Mouse (Mus musculus) forebrain, embryonic 15.5 days (tissue): ENCODE results near the gene Rin3. TPM values are rescaled to one million over a fixed set of nuclear protein-coding genes. Genes with fewer than 3 reads are reported as not detected.

Experiments used
- ATAC-seq: fragments of 200-750 bp; cut with Nextera tagmentation; replicated peaks from 2 replicates; pipeline ENCODE4 v1.8.0; 2017; ENCODE audit warnings: mild to moderate bottlenecking, moderate TSS enrichment, moderate library complexity
- H3K27ac ChIP-seq: fragments of 300-500 bp; sonication (generic); replicated peaks from 2 replicates; pipeline ENCODE4 v1.5.1; 2015; ENCODE audit warnings: mild to moderate bottlenecking, inconsistent platforms
- H3K27me3 ChIP-seq: fragments of 300-500 bp; sonication (generic); 2 replicates; pipeline ENCODE4 v1.6.1; 2015; ENCODE audit warnings: inconsistent platforms
- H3K36me3 ChIP-seq: fragments of 300-500 bp; sonication (generic); 2 replicates; pipeline ENCODE4 v1.6.1; 2015; ENCODE audit warnings: mild to moderate bottlenecking, inconsistent platforms
- H3K4me1 ChIP-seq: fragments of 300-500 bp; sonication (generic); 2 replicates; pipeline ENCODE4 v1.6.1; 2015; ENCODE audit warnings: inconsistent platforms
- H3K4me2 ChIP-seq: fragments of 300-500 bp; sonication (generic); replicated peaks from 2 replicates; pipeline ENCODE4 v1.6.1; 2015; ENCODE audit warnings: mild to moderate bottlenecking, inconsistent platforms
- H3K4me3 ChIP-seq: fragments of 300-500 bp; sonication (generic); 2 replicates; pipeline ENCODE4 v1.5.1; 2015; ENCODE audit warnings: mild to moderate bottlenecking, inconsistent platforms
- H3K9ac ChIP-seq: fragments of 300-500 bp; sonication (generic); replicated peaks from 2 replicates; pipeline ENCODE4 v1.6.1; 2015; ENCODE audit warnings: mild to moderate bottlenecking, inconsistent platforms
- H3K9me3 ChIP-seq: fragments of 300-500 bp; sonication (generic); 2 replicates; pipeline ENCODE4 v1.6.1; 2016; ENCODE audit warnings: inconsistent platforms
- WGBS: fragments of 180-500 bp; shearing (Covaris S2); methylation state at CpG from one replicate; pipeline ENCODE4 v1.1.7; 2015; ENCODE audit warnings: mixed read lengths; 5-methylcytosine and 5-hydroxymethylcytosine counted together
- polyA plus RNA-seq: library from polyadenylated mRNA; unstranded; fragments of >200 nt; fragmentation: Nextera tagmentation; extraction: Ambion mirVana; gene quantifications from 2 replicates; pipeline ENCODE4 v1.2.1, GENCODE M21; 2015

The Rin3 gene
- polyA plus RNA-seq: 1.3 and 1.7 TPM in 2 replicates

GRCm38 (mm10) chr12:102282763-102283482 is at the start of gene Rin3:
Rin3 (plus strand) TSS chr12:102283048.
- Histone ChIP-seq H3K36me3 (no peaks in the 10 kb centered on the region), H3K27ac (0 out of 2 replicates have a peak within 1 kb of the TSS, but pooled peaks have one; percentile 24), H3K9me3 (no peaks in the 10 kb centered on the region), H3K4me1 (peaks cover 17% of the 10 kb centered on the region), H3K27me3 (no peaks in the 10 kb centered on the region), H3K4me3 (peak within 1 kb of the TSS; percentile 54), H3K4me2 (peak within 1 kb of the TSS; percentile 99), H3K9ac (peak within 1 kb of the TSS; percentile 57)
- under 1% methylated on average over 74 of the region's 75 CpGs for WGBS
- peak; percentile 62 for ATAC-seq

- H3K4me3 ChIP-seq: no peak overlapping the region
- H3K4me1 ChIP-seq: no peaks in the 10 kb centered on the region
- no peak overlapping the region for H3K4me2 ChIP-seq
- H3K9ac ChIP-seq: no peak overlapping the region
- no peaks in the 10 kb centered on the region for H3K9me3 ChIP-seq
- 36% methylated on average over 3 of the region's 3 CpGs for WGBS
- no peak overlapping the region for H3K27ac ChIP-seq
- no peaks in the 10 kb centered on the region for H3K36me3 ChIP-seq
- H3K27me3 ChIP-seq: no peaks in the 10 kb centered on the region
- ATAC-seq: no peak
Measured at GRCm38 (mm10) chr12:102235551-102235950, 47.3 kb upstream of the Rin3 start.

GRCm38 (mm10) chr12:102236317-102236716 is 46.5 kb upstream of the Rin3 start:
- no peaks in the 10 kb centered on the region for H3K9me3 ChIP-seq
- no peak overlapping the region for H3K9ac ChIP-seq
- H3K27ac ChIP-seq: no peak overlapping the region
- WGBS: 88% methylated on average over 6 of the region's 6 CpGs
- no peaks in the 10 kb centered on the region for H3K4me1 ChIP-seq
- H3K4me3 ChIP-seq: no peak overlapping the region
- no peaks in the 10 kb centered on the region for H3K36me3 ChIP-seq
- no peak for ATAC-seq
- H3K27me3 ChIP-seq: no peaks in the 10 kb centered on the region
- no peak overlapping the region for H3K4me2 ChIP-seq

- Histone ChIP-seq H3K9me3 (no peaks in the 10 kb centered on the region), H3K36me3 (no peaks in the 10 kb centered on the region), H3K4me1 (no peaks in the 10 kb centered on the region), H3K27ac (no peak overlapping the region), H3K4me2 (no peak overlapping the region), H3K4me3 (no peak overlapping the region), H3K9ac (no peak overlapping the region), H3K27me3 (no peaks in the 10 kb centered on the region)
- peak; percentile 57; the same call in 1 of the 2 replicates for ATAC-seq
- WGBS: 52% methylated on average over 6 of the region's 6 CpGs
Measured at GRCm38 (mm10) chr12:102242076-102242722, 40.6 kb upstream of the Rin3 start.

- no peaks in the 10 kb centered on the region for H3K36me3 ChIP-seq
- H3K4me2 ChIP-seq: no peak overlapping the region
- 79% methylated on average over 1 of the region's 1 CpGs for whole genome bisulfite sequencing
- no peak overlapping the region for H3K9ac ChIP-seq
- no peaks in the 10 kb centered on the region for H3K27me3 ChIP-seq
- no peak overlapping the region for H3K4me3 ChIP-seq
- ATAC-seq: no peak
- H3K27ac ChIP-seq: no peak overlapping the region
- no peaks in the 10 kb centered on the region for H3K9me3 ChIP-seq
- no peaks in the 10 kb centered on the region for H3K4me1 ChIP-seq
Measured at GRCm38 (mm10) chr12:102243915-102244314, 38.9 kb upstream of the Rin3 start.

- Histone ChIP-seq H3K4me3 (no peak overlapping the region), H3K9me3 (no peaks in the 10 kb centered on the region), H3K36me3 (no peaks in the 10 kb centered on the region), H3K27me3 (no peaks in the 10 kb centered on the region), H3K4me1 (peaks cover 10% of the 10 kb centered on the region), H3K9ac (no peak overlapping the region), H3K4me2 (no peak overlapping the region), H3K27ac (no peak overlapping the region)
- no peak for ATAC-seq
- WGBS: 86% methylated on average over 5 of the region's 5 CpGs
Measured at GRCm38 (mm10) chr12:102246226-102246625, 36.6 kb upstream of the Rin3 start.

- Histone ChIP-seq H3K4me2 (no peak overlapping the region), H3K27me3 (no peaks in the 10 kb centered on the region), H3K4me1 (peaks cover 11% of the 10 kb centered on the region), H3K9ac (no peak overlapping the region), H3K36me3 (no peaks in the 10 kb centered on the region), H3K4me3 (no peak overlapping the region), H3K9me3 (no peaks in the 10 kb centered on the region), H3K27ac (no peak overlapping the region)
- ATAC-seq: no peak
- 90% methylated on average over 6 of the region's 6 CpGs for WGBS
Measured at GRCm38 (mm10) chr12:102248104-102248503, 34.7 kb upstream of the Rin3 start.

GRCm38 (mm10) chr12:102250316-102250715 is 32.5 kb upstream of the Rin3 start:
- Histone ChIP-seq H3K9ac (no peak overlapping the region), H3K27me3 (no peaks in the 10 kb centered on the region), H3K4me3 (no peak overlapping the region), H3K36me3 (no peaks in the 10 kb centered on the region), H3K4me1 (peaks cover 11% of the 10 kb centered on the region), H3K4me2 (no peak overlapping the region), H3K9me3 (no peaks in the 10 kb centered on the region), H3K27ac (peak overlapping the region; percentile 72)
- WGBS: 66% methylated on average over 4 of the region's 4 CpGs
- peak; percentile 46; the same call in 1 of the 2 replicates for ATAC-seq

GRCm38 (mm10) chr12:102251070-102251469 is 31.8 kb upstream of the Rin3 start:
- WGBS: 67% methylated on average over 3 of the region's 3 CpGs
- Histone ChIP-seq H3K4me1 (peaks cover 11% of the 10 kb centered on the region), H3K27ac (peak overlapping the region; percentile 72), H3K4me3 (no peak overlapping the region), H3K36me3 (no peaks in the 10 kb centered on the region), H3K27me3 (no peaks in the 10 kb centered on the region), H3K4me2 (no peak overlapping the region), H3K9ac (no peak overlapping the region), H3K9me3 (no peaks in the 10 kb centered on the region)
- no peak for ATAC-seq

GRCm38 (mm10) chr12:102251985-102252384 is 30.9 kb upstream of the Rin3 start:
- Histone ChIP-seq H3K36me3 (no peaks in the 10 kb centered on the region), H3K4me2 (no peak overlapping the region), H3K4me3 (no peak overlapping the region), H3K4me1 (peaks cover 11% of the 10 kb centered on the region), H3K9me3 (no peaks in the 10 kb centered on the region), H3K27ac (no peak overlapping the region), H3K9ac (no peak overlapping the region), H3K27me3 (no peaks in the 10 kb centered on the region)
- 58% methylated on average over 3 of the region's 3 CpGs for WGBS
- no peak for ATAC-seq

GRCm38 (mm10) chr12:102252525-102252924 is 30.3 kb upstream of the Rin3 start:
- Histone ChIP-seq H3K9me3 (no peaks in the 10 kb centered on the region), H3K27me3 (no peaks in the 10 kb centered on the region), H3K4me3 (no peak overlapping the region), H3K4me2 (no peak overlapping the region), H3K9ac (no peak overlapping the region), H3K36me3 (no peaks in the 10 kb centered on the region), H3K27ac (no peak overlapping the region), H3K4me1 (peaks cover 11% of the 10 kb centered on the region)
- no peak for ATAC-seq
- 64% methylated on average over 1 of the region's 1 CpGs for WGBS

GRCm38 (mm10) chr12:102255012-102255411 is 27.8 kb upstream of the Rin3 start:
- H3K4me3 ChIP-seq: no peak overlapping the region
- peaks cover 11% of the 10 kb centered on the region for H3K4me1 ChIP-seq
- H3K27me3 ChIP-seq: no peaks in the 10 kb centered on the region
- H3K9ac ChIP-seq: no peak overlapping the region
- H3K27ac ChIP-seq: no peak overlapping the region
- ATAC-seq: no peak
- H3K4me2 ChIP-seq: no peak overlapping the region
- no peaks in the 10 kb centered on the region for H3K9me3 ChIP-seq
- no peaks in the 10 kb centered on the region for H3K36me3 ChIP-seq
